Mouse (Mus musculus) kidney, adult 2 months (tissue): Measurements from ENCODE around the gene Sp7.

ENCODE experiments used
- CTCF ChIP-seq: fragments of 200-500 bp; conservative IDR thresholded peaks from 2 replicates; pipeline ENCODE4 v1.5.1; 2011; ENCODE audit warnings: low read depth, mild to moderate bottlenecking, control low read depth, low read length, moderate library complexity, mixed read lengths; ENCODE audit not compliant: insufficient read depth, insufficient read length
- POLR2A ChIP-seq: fragments of 200-500 bp; IDR thresholded peaks from one replicate; pipeline ENCODE4 v1.6.1; 2011; ENCODE audit warnings: low read depth, low read length, control low read depth

- no peak for TF ChIP-seq CTCF
- TF ChIP-seq POLR2A: no peak
These were observed 40.1 kb upstream of the Sp7 start for GRCm38 (mm10) chr15:102406912-102407580.
